Mouse (Mus musculus) ES-E14 (cell line): Measurements from ENCODE around the gene Bbs12.

Experiments used
- CHD2 ChIP-seq: IDR thresholded peaks from 2 replicates; pipeline ENCODE4 v1.6.1; 2014; ENCODE audit warnings: mild to moderate bottlenecking, low read depth, low read length, inconsistent platforms
- HCFC1 ChIP-seq: IDR thresholded peaks from 2 replicates; pipeline ENCODE4 v1.6.1; 2012; ENCODE audit warnings: low read length, inconsistent platforms, borderline replicate concordance; ENCODE audit not compliant: insufficient read depth
- MAFK ChIP-seq: IDR thresholded peaks from 2 replicates; pipeline ENCODE4 v1.6.1; 2014; ENCODE audit warnings: mild to moderate bottlenecking, low read depth, low read length, inconsistent platforms; ENCODE audit not compliant: insufficient read depth
- ZC3H11A ChIP-seq: IDR thresholded peaks from 2 replicates; pipeline ENCODE4 v1.6.1; 2012; ENCODE audit warnings: low read depth, mild to moderate bottlenecking, inconsistent platforms, low read length, borderline replicate concordance

DNA sequence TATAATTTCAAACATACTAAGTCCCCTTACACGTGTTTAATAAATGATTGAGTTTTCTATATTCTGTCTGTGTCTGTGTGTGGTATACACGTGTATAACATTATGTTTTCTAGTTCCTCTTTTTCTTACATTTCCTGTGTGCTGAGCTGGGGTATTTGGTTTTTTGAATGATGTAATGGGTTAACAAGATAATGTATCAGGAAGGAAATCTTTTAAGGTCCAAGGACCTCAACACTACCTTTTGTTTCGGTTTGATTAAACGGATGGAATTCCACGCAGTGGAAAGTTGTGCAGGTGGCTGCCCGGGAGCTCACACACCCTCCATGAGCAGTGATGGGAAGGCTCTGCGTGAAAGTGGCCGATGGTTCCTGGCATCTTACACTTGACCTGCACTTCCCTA is 31.5 kb upstream of the Bbs12 start:
- TF ChIP-seq HCFC1 (no peak), MAFK (no peak), CHD2 (no peak), ZC3H11A (no peak)
